Mouse (Mus musculus): ENCODE data around the gene Gstp1. TPM values are rescaled to one million over a fixed set of nuclear protein-coding genes. Genes with fewer than 3 reads are reported as not detected.

Gstp1 gene
- polyA plus RNA-seq, 1 experiment from 2014 or later: 372 TPM

GRCm38 (mm10) chr19:4003641-4004040, 34.1 kb downstream of the Gstp1 start:
- Histone ChIP-seq H3K27ac (no peak overlapping the region), H3K9me3 (no peaks in the 10 kb centered on the region), H3K4me1 (replicated peaks) (peaks cover 19% of the 10 kb centered on the region), H3K4me2 (replicated peaks) (no peak overlapping the region), H3K9ac (replicated peaks) (no peak overlapping the region), H3K36me3 (peaks cover 39% of the 10 kb centered on the region), H3K4me3 (replicated peaks) (no peak overlapping the region), H3K27me3 (peaks cover 3% of the 10 kb centered on the region; the same call in 1 of the 2 replicates)
- ATAC-seq: no peak
- 79% methylated on average over 12 of the region's 12 CpGs for WGBS

DNA sequence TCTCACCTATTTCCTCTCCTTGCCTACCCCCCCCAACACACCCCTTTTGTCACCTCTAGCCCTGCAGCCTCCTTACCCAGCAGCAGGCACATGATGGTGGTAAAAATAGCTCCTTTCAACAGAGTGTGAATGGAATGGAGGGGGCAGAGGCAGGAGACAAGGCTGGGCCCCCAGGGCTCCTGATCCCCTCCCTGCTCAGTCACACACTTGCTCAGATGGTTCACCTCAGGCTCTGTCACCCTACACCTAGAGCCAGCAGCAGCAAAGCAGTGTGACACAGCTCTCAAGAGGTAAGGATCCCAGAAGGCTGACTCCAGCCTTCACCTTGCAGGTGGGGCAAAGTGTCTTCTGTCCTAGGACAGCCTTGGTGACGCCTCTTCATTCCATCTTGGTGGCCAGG, 34.7 kb downstream of the Gstp1 start, which contains the start of gene Doc2g:
TSS of gene Doc2g (plus strand) at position 202 of the 400 bp plus-strand sequence.
- no peak within 1 kb of the TSS for H3K27ac ChIP-seq
- peaks cover 34% of the 10 kb centered on the region for H3K36me3 ChIP-seq
- ATAC-seq: no peak
- peak within 1 kb of the TSS; percentile 88; the same call in 1 of the 2 replicates for H3K9ac ChIP-seq (replicated peaks)
- WGBS: 95% methylated on average over 1 of the region's 1 CpGs
- H3K9me3 ChIP-seq: no peaks in the 10 kb centered on the region
- H3K4me2 ChIP-seq (replicated peaks): no peak within 1 kb of the TSS
- H3K4me1 ChIP-seq (replicated peaks): peaks cover 19% of the 10 kb centered on the region
- no peak within 1 kb of the TSS for H3K4me3 ChIP-seq (replicated peaks)
- H3K27me3 ChIP-seq: peaks cover 3% of the 10 kb centered on the region; the same call in 1 of the 2 replicates

DNA sequence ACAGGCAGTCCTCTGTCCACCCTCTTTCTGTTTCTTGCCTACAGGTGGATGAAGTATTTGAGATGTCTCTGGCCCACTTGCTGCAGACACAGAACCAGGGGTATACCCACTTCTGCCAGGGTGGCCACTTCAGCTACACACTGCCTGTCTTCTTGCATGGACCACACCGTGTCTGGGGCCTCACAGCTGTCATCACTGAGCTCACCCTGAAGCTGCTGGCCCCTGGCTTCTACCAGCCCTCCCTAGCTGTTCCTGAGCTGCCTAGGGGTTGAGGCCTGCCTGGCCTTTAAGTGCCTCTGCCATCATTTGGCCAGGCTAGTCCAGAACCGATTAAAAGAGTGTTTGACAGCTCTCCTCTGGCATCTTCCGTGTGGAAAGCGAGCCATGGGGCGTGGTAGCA, 36.0 kb downstream of the Gstp1 start:
- Histone ChIP-seq H3K36me3 (peaks cover 20% of the 10 kb centered on the region), H3K27me3 (peaks cover 3% of the 10 kb centered on the region), H3K9me3 (no peaks in the 10 kb centered on the region), H3K27ac (0 out of 2 replicates have a peak overlapping the region, but pooled peaks have one; percentile 97), H3K4me2 (replicated peaks) (peak overlapping the region; percentile 86), H3K4me3 (replicated peaks) (no peak overlapping the region), H3K4me1 (replicated peaks) (peaks cover 19% of the 10 kb centered on the region), H3K9ac (replicated peaks) (peak overlapping the region; percentile 88; the same call in 1 of the 2 replicates)
- 93% methylated on average over 5 of the region's 5 CpGs for WGBS
- ATAC-seq: no peak

DNA sequence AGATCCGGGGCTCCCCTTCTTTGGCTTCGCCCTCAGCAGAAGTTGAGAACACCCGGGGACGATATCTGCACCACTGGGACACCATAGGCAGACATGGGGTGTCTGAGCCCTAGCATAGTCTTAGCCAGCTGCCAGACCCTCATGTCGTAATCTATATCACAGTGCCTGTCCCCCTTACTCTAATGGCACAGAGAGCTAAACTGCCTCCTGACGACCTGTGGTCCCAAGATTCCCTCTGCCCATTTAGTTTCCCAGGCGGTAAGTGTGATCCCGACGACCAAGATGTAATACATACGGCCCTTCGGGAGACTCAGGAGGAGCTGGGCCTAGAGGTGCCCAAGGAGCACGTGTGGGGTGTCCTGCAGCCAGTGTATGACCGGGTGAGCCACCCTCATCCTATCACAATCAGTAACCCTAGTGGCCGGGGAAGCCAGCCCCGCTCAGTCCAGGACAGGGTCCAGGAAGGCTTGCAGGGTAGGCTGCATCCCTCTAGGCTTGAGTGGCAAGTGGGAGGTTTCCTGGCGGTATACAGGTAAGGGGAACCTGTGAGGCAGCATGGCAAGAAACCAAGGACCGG, 36.7 kb downstream of the Gstp1 start:
- Histone ChIP-seq H3K4me3 (replicated peaks) (peak overlapping the region; percentile 71), H3K4me1 (replicated peaks) (peaks cover 19% of the 10 kb centered on the region), H3K27me3 (peaks cover 3% of the 10 kb centered on the region), H3K9ac (replicated peaks) (peak overlapping the region; percentile 88), H3K4me2 (replicated peaks) (peak overlapping the region; percentile 86), H3K27ac (peak overlapping the region; percentile 97), H3K9me3 (no peaks in the 10 kb centered on the region), H3K36me3 (peaks cover 13% of the 10 kb centered on the region)
- 20% methylated on average over 17 of the region's 17 CpGs for WGBS
- ATAC-seq: peak; percentile 46

DNA sequence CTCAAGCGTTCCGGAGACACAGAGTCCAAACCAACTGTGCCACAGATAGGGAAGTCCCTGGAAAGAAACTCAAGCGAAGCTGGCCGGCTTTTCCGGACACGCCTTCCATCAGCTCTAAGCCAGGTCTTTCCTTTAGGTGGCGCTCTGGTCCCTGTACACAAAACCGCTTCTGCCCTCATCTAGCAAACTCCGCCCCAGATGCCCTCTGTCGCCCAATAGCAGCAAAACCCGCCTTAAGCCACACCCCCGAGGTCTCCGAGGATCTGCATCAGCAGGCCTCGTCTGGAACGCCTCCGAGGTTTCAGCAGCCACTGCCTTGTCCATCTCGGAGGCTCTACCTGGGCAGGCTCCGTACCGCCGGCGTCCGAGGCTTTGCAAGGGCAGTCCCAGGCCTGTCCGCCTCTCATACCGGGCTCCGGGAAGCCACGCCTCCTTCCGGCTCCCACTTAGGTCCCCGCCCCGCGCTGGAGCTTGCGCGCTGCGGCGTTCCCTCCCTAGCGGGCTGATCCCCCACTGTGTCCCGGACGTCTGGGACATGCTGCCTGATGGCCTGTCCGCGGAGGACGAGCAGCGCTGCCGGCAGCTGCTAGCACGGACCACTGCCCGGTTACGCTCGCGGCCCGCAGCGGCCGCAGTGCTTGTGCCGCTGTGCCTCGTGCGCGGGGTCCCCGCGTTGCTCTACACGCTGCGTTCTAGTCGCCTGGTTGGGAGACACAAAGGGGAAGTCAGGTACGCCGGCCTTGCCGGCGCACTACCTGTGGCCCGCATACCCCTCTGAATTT, 37.5 kb downstream of the Gstp1 start, which contains the start of the genes Nudt8 and Gm49405:
TSS of gene Nudt8 (plus strand) at position 462 of the 782 bp plus-strand sequence.
TSS of gene Gm49405 (plus strand) at position 508 of the 782 bp plus-strand sequence.
- peaks cover 19% of the 10 kb centered on the region for H3K4me1 ChIP-seq (replicated peaks)
- peaks cover 8% of the 10 kb centered on the region; the same call in 1 of the 2 replicates for H3K36me3 ChIP-seq
- H3K27ac ChIP-seq: peak within 1 kb of the TSS; percentile 97
- ATAC-seq: peak; percentile 92
- under 1% methylated on average over 64 of the region's 64 CpGs for WGBS
- H3K4me3 ChIP-seq (replicated peaks): peak within 1 kb of the TSS; percentile 71
- H3K9ac ChIP-seq (replicated peaks): peak within 1 kb of the TSS; percentile 88
- peaks cover 3% of the 10 kb centered on the region for H3K27me3 ChIP-seq
- H3K9me3 ChIP-seq: no peaks in the 10 kb centered on the region
- H3K4me2 ChIP-seq (replicated peaks): peak within 1 kb of the TSS; percentile 86

DNA sequence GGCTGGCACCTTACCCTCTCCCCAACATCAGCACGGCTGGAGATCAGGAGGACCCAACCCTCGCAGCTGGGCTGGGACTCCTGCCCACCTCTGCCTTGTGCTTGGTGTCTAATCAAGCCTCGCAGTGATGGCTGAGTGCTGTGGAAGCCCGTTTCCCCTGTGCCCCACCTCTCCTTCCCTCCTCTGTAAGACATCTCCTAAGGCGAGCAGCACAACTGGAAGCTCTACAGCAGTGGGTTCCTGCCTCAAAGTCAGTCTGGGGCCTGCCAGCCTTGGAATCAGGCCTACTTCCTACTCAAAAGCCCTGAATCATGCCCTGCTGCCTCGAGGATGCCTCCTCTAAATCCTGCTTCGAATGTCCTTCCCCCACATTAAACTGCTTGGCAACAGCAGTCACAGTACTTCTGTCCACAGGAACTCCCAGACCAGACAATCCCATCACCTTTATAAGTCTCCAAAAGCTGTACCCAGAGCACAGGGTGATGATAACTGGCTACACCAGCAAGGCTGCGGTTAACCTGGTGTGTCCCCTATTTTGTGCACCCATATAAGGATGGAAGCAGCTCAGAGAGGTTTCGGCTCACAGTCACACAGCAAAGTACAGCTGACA, 38.6 kb downstream of the Gstp1 start:
- Histone ChIP-seq H3K9ac (replicated peaks) (0 out of 2 replicates have a peak overlapping the region, but pooled peaks have one; percentile 33), H3K9me3 (no peaks in the 10 kb centered on the region), H3K36me3 (no peaks in the 10 kb centered on the region), H3K4me3 (replicated peaks) (no peak overlapping the region), H3K4me2 (replicated peaks) (peak overlapping the region; percentile 86), H3K27me3 (peaks cover 3% of the 10 kb centered on the region), H3K4me1 (replicated peaks) (peaks cover 19% of the 10 kb centered on the region), H3K27ac (no peak overlapping the region)
- 87% methylated on average over 9 of the region's 9 CpGs for WGBS
- ATAC-seq: no peak

DNA sequence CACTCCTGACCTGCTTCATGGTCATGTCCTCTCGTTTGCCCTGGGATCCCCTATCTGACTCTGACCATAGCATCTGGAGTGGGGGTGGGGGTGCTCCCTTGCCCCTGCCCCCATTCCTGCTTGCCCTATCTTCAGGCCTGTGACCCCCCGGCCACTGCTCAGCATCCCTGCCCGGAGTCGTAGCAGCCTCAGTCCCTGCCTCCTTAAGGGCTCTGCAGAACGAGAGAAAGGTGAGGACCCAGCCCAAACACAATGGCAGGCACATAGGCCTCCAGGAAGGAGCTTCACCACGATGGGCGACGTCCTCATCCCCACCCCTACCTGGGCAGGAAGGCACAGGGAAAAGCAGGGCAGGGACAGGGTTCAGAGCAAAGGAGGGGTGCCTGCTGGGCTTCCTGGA, 39.5 kb downstream of the Gstp1 start:
- 78% methylated on average over 8 of the region's 8 CpGs for WGBS
- H3K36me3 ChIP-seq: no peaks in the 10 kb centered on the region
- peaks cover 3% of the 10 kb centered on the region for H3K27me3 ChIP-seq
- H3K4me2 ChIP-seq (replicated peaks): no peak overlapping the region
- H3K4me1 ChIP-seq (replicated peaks): peaks cover 19% of the 10 kb centered on the region
- H3K27ac ChIP-seq: no peak overlapping the region
- H3K9me3 ChIP-seq: no peaks in the 10 kb centered on the region
- H3K4me3 ChIP-seq (replicated peaks): no peak overlapping the region
- no peak overlapping the region for H3K9ac ChIP-seq (replicated peaks)
- ATAC-seq: no peak

DNA sequence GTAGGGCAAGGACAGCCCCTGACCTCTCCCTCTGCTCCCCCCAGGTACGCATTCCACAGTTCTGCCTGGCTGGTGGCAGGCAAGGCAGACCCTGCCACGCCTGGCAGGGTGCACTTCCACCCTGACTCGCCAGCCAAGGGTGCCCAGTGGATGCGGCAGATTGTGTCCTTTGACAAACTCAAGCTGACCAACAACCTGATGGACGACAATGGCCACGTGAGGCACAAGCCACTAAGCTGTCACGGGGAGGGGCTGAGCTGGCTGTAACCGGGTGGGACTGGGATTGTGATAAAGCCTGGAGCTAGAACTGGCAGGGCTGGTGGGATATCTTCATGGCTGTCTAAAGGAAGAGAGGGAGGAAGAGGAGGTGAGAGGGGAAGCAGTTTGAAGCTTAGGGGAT, 40.6 kb downstream of the Gstp1 start:
- Histone ChIP-seq H3K4me3 (replicated peaks) (no peak overlapping the region), H3K4me1 (replicated peaks) (peaks cover 19% of the 10 kb centered on the region), H3K4me2 (replicated peaks) (no peak overlapping the region), H3K9ac (replicated peaks) (no peak overlapping the region), H3K36me3 (no peaks in the 10 kb centered on the region), H3K9me3 (no peaks in the 10 kb centered on the region), H3K27ac (no peak overlapping the region), H3K27me3 (peaks cover 3% of the 10 kb centered on the region)
- WGBS: 61% methylated on average over 8 of the region's 8 CpGs
- ATAC-seq: no peak

DNA sequence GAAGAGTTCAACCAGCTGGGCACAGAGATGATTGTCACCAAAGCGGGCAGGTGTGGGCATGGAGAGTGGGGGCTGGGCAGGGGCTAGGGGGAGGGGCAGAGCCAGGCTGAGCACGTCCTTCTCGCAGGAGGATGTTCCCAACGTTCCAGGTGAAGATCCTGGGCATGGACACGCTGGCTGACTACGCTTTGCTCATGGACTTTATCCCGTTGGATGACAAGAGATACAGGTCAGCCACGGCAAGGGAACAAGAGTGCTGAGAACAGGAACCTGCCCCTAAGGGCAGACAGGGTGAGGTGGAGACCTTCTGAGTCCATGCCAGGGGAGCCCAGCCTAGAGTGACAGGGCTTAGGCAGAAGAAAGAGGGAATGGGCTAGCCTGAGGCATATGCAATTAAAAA, 41.0 kb downstream of the Gstp1 start:
- no peak overlapping the region for H3K27ac ChIP-seq
- no peak overlapping the region for H3K4me3 ChIP-seq (replicated peaks)
- no peaks in the 10 kb centered on the region for H3K36me3 ChIP-seq
- H3K27me3 ChIP-seq: no peaks in the 10 kb centered on the region; the same call in none of the 2 replicates
- H3K4me2 ChIP-seq (replicated peaks): no peak overlapping the region
- no peaks in the 10 kb centered on the region for H3K9me3 ChIP-seq
- H3K4me1 ChIP-seq (replicated peaks): peaks cover 17% of the 10 kb centered on the region
- H3K9ac ChIP-seq (replicated peaks): no peak overlapping the region
- WGBS: 83% methylated on average over 8 of the region's 8 CpGs
- ATAC-seq: no peak

DNA sequence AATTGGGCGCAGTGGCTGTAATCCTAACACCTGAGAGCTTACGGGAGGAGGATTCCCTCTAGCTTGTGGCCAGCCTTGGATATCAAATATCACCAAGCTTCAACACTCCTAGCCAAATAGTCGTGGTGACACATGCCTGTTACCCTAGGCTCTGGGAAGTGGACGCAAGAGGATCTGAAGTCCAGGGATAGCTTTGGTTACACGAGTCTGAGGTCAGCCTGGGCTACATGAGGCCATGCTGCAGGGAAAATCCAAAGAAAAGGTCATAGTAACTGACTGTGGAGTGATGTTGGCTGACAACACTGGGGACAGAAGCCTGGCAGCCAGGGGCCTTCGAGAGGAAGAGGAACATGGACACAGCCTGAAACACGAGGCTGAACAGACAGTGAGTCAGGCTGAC, 41.7 kb downstream of the Gstp1 start:
- ATAC-seq: no peak
- 76% methylated on average over 7 of the region's 7 CpGs for WGBS
- H3K4me3 ChIP-seq (replicated peaks): no peak overlapping the region
- peak overlapping the region; percentile 29; the same call in 1 of the 2 replicates for H3K9ac ChIP-seq (replicated peaks)
- no peaks in the 10 kb centered on the region for H3K9me3 ChIP-seq
- H3K27me3 ChIP-seq: no peaks in the 10 kb centered on the region; the same call in none of the 2 replicates
- no peaks in the 10 kb centered on the region for H3K36me3 ChIP-seq
- no peak overlapping the region for H3K4me2 ChIP-seq (replicated peaks)
- H3K4me1 ChIP-seq (replicated peaks): peaks cover 10% of the 10 kb centered on the region
- no peak overlapping the region for H3K27ac ChIP-seq

DNA sequence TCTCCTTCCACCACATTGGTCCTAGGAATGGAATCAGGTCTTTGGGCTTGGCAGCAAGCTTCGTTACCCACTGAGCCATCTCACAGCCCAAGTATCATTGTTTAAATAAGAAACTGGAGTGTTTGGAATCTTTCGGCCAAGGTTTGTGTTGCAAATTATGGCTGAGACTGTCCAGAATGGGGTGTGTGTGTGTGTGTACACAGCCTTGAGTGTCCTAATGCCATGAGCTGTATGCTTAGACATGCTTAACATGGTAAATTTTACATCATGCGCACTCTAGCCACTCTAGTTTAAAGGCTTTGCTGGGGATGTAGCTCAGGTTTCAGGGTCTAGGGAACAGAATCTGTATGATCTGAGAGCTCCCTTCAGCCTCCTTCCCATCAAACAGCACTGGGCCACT, 42.3 kb downstream of the Gstp1 start:
- Histone ChIP-seq H3K36me3 (no peaks in the 10 kb centered on the region), H3K4me2 (replicated peaks) (no peak overlapping the region), H3K27me3 (no peaks in the 10 kb centered on the region; the same call in none of the 2 replicates), H3K4me1 (replicated peaks) (peaks cover 6% of the 10 kb centered on the region), H3K27ac (no peak overlapping the region), H3K9me3 (no peaks in the 10 kb centered on the region), H3K4me3 (replicated peaks) (no peak overlapping the region), H3K9ac (replicated peaks) (no peak overlapping the region)
- ATAC-seq: no peak
- WGBS: 91% methylated on average over 3 of the region's 3 CpGs

- ATAC-seq: no peak
- Histone ChIP-seq H3K9me3 (no peaks in the 10 kb centered on the region), H3K4me2 (replicated peaks) (no peak overlapping the region), H3K36me3 (no peaks in the 10 kb centered on the region), H3K4me1 (replicated peaks) (peaks cover 6% of the 10 kb centered on the region), H3K9ac (replicated peaks) (no peak overlapping the region), H3K27me3 (no peaks in the 10 kb centered on the region; the same call in none of the 2 replicates), H3K4me3 (replicated peaks) (no peak overlapping the region), H3K27ac (no peak overlapping the region)
- 77% methylated on average over 6 of the region's 6 CpGs for WGBS
These were observed 42.9 kb downstream of the Gstp1 start for GRCm38 (mm10) chr19:3994932-3995331.
